Mouse (Mus musculus) inflammation-experienced regulatory T-cells, adult 16 weeks (primary cell): ENCODE data around the gene Epdr1. TPM values are rescaled to one million over a fixed set of nuclear protein-coding genes. Genes with fewer than 3 reads are reported as not detected.

Experiments
- polyA plus RNA-seq: library from polyadenylated mRNA; unstranded; fragments of 100-300 nt; shearing (Covaris generic); gene quantifications from one replicate; pipeline ENCODE4 v1.2.1, GENCODE M21; 2017

The Epdr1 gene
- 1.3 TPM for polyA plus RNA-seq

DNA sequence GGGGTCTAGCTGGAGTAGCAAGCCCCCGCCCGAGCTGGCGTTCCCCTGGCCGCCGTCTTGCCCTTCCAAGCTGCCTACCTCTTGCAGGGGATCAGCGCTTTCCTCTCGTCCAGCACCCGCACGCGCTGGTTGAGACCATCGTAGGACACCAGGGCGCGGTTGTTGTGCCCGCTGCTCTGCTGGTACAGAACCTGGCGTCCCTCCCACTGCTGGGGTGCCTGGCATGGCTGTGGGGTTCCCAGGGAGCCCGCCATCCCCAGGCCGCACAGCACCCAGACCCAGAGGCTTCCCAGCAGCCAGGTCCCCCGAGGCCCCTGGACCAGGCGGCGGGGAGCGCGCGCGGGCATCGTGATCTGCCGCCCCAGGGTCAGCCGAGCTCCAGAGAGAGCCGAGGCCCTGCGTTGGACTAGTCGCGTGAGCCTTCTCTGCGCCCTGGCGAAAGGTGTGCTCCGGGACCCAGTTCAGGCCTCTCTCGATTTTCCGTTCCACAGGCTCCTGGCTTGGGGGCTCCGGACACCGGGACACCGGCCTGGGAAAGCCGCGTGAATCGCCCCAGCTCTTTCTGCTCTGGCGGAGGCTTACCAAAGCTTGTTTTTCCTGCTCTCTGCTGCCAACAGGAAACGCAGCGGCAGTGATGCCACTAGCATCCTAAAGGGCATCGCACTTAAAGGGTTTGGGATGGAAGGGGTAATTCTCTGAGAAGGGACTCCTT lies at the start of gene Epdr1:
Gene Epdr1, minus strand, starts transcription at position 712 of the 712 bp plus-strand sequence.

DNA sequence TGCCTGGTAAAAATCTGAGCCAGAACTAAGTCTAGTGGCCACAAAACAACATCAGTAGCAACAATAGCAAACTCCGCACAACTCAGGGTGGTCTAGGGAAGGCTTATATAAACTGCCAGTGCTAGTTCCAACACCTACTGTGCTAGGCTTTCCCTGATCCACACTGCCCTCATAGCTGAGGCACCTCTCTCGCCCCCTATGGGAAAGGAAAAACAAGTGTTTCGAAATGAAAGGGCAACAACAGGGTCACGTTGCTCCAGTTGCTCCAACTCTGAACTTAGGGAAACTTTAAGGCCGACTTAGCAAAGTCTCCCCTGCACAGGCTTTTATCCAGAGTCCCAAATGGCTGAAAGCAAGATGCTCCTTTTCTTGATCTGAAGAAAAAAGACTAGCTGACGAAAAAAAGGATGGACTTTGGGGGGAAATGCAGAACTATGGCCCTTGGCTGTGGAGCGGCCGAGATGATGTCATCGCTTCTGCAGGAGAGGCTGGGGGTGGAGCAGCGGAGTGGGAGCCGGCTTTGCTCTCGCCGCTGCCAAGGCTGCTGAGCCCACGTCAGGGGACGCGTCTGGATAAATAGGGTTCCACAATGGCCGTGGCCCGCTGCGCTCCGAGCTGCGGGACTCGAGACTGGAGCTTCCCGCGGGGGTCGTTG lies 3.0 kb upstream of the Epdr1 start, which contains the start of gene Sfrp4:
Gene Sfrp4, plus strand, starts transcription at position 532 of the 655 bp plus-strand sequence.

Other genes with a start within 250 kb of the Epdr1 start
- gene Stard3nl, start 224.1 kb downstream of the Epdr1 start, polyA plus RNA-seq, result 55.7 TPM
- gene Sfrp4, start 3.2 kb upstream of the Epdr1 start, polyA plus RNA-seq, result not detected
- not detected for gene Nme8, start 77.9 kb upstream of the Epdr1 start, polyA plus RNA-seq
- gene Gpr141, start 204.3 kb upstream of the Epdr1 start, polyA plus RNA-seq, result 0.52 TPM